Mouse (Mus musculus): Measurements from ENCODE around the gene Lifr. TPM values are rescaled to one million over a fixed set of nuclear protein-coding genes. Genes with fewer than 3 reads are reported as not detected.

The Lifr gene
- polyA plus RNA-seq, 1 experiment from 2014 or later, result 17.4 TPM

DNA sequence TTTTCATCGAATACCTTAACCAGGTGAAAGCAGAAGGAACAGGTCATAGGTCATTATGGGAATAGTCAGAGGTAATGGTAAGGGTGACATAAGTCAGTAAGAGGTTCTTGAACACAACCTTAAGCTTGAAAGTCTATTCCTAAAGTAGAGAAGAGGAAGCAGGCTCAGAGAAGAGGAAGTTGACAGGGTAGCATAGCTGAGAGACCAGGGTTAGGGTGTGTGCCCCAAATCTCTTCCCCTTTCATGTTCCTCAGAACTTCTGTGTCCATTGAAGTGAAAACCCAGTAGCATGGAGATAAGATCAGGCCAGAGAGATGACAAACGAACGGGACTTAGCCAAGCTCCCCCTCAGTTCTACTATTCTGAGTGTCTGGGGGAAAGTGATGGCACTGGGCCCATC is 23.5 kb downstream of the Lifr start:
- H3K27me3 ChIP-seq, result no peaks in the 10 kb centered on the region
- no peak overlapping the region for H3K4me2 ChIP-seq
- no peaks in the 10 kb centered on the region for H3K4me1 ChIP-seq (replicated peaks)
- ATAC-seq (replicated peaks; ENCODE audit: insufficient number of reproducible peaks, insufficient read depth, low FRiP score, low read depth), result no peak
- H3K9me3 ChIP-seq (replicated peaks), result no peaks in the 10 kb centered on the region
- H3K4me3 ChIP-seq, result no peak overlapping the region
- 65% methylated on average over 3 of the region's 3 CpGs for WGBS
- no peak overlapping the region for H3K27ac ChIP-seq
- H3K36me3 ChIP-seq, result no peaks in the 10 kb centered on the region
- no peak overlapping the region for H3K9ac ChIP-seq

DNA sequence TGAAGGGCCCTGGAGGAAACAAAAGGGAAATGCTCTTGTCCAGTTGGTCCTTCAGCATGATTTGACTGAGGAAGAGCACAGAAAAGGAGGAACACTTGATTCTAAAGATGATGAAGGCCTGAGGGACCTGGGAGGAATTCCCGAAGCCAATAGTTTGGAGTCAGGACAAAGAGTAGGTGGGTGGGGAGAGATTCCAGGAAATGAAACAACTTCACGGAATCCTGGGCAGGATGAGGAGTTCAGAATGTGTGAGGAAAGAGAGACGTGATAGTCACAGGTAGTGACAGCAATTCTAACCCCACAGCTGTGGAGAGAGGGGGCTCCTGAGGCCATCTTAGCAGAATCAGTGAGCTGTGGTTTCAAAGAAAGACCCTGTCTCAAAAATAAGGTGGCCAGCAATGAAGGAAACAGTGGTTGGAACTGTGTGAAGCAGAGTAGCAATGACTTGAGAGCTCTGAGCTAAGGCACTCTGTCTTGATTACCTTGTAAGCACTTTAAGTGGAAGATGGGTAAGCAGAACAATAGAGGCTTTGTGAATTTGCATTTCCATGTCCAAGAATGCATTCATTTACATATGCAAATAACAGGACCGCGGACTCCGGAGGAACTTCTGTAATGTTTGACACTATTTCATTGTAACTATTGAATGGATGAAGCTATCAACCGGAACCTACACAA is 25.1 kb downstream of the Lifr start:
- 69% methylated on average over 7 of the region's 7 CpGs for WGBS
- Histone ChIP-seq H3K4me3 (no peak overlapping the region), H3K27ac (no peak overlapping the region), H3K36me3 (no peaks in the 10 kb centered on the region), H3K27me3 (no peaks in the 10 kb centered on the region), H3K4me1 (replicated peaks) (no peaks in the 10 kb centered on the region), H3K9ac (no peak overlapping the region), H3K9me3 (replicated peaks) (no peaks in the 10 kb centered on the region), H3K4me2 (no peak overlapping the region)
- no peak for ATAC-seq (replicated peaks; ENCODE audit: insufficient number of reproducible peaks, insufficient read depth, low FRiP score, low read depth)

DNA sequence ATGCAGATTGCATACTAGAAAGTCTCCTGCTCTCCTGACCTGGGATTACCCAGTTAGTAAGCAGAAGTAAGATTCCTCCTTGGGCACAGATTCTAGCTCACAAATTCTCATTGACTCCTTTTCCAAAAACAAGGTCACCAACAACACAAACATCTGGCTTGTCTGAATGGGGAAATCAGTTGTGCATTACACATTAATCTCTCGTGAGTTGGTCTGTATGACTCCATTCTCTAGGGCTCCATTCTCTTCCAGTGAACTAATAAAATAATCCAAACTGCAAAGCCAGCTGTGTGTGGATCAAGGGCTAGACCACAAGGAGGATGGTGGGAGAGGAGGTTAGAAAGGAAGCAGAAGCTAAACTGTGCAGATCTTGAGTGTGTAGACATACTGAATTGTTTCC is 25.8 kb downstream of the Lifr start:
- Histone ChIP-seq H3K27me3 (no peaks in the 10 kb centered on the region), H3K4me2 (no peak overlapping the region), H3K4me3 (no peak overlapping the region), H3K27ac (no peak overlapping the region), H3K4me1 (replicated peaks) (no peaks in the 10 kb centered on the region), H3K9ac (no peak overlapping the region), H3K36me3 (no peaks in the 10 kb centered on the region), H3K9me3 (replicated peaks) (no peaks in the 10 kb centered on the region)
- WGBS, result 72% methylated on average over 1 of the region's 1 CpGs
- ATAC-seq (replicated peaks; ENCODE audit: insufficient number of reproducible peaks, insufficient read depth, low FRiP score, low read depth), result no peak

DNA sequence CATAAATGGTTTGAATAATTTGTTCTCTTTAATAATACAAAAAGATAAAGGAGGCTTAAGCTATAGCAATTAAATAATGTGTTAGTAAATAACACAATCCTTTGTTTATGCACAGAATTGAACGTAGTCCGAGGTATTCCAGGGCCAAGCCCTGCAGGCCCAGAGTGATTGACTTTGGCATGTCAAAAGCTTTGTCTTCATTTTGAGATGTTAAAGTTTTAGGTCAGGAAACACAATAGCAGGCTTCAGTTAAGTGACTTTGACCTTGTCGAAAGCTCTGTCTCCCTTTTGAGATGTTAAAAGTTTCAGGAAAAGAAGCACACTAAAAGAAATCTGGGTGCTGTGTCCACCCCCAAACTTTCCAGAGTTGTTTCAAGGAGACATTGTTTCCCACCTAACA is 26.3 kb downstream of the Lifr start:
- Histone ChIP-seq H3K9ac (no peak overlapping the region), H3K4me2 (no peak overlapping the region), H3K27me3 (no peaks in the 10 kb centered on the region), H3K9me3 (replicated peaks) (no peaks in the 10 kb centered on the region), H3K36me3 (no peaks in the 10 kb centered on the region), H3K27ac (no peak overlapping the region), H3K4me3 (no peak overlapping the region), H3K4me1 (replicated peaks) (no peaks in the 10 kb centered on the region)
- no peak for ATAC-seq (replicated peaks; ENCODE audit: insufficient number of reproducible peaks, insufficient read depth, low FRiP score, low read depth)
- WGBS, result 83% methylated on average over 3 of the region's 3 CpGs

DNA sequence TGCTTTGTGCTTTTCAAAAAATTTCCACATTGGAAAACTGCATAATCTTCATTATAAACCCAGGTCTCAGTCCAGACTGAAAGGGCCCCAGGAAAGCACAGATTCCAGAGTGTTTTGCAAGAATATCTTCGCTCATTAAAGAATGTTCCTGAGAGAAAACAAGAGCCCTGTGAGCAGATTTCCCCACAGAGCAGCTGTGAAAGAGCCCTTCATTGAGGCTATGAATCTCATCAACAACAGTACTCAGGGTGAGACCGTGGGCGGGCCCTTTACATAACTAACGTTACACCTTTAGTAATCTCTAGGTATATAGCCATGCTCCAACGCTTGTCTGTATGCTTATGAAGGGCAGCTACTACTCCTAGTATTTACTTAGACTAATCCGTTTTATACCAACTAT is 27.5 kb downstream of the Lifr start:
- no peak overlapping the region for H3K27ac ChIP-seq
- no peak overlapping the region for H3K4me3 ChIP-seq
- 83% methylated on average over 6 of the region's 6 CpGs for WGBS
- H3K9ac ChIP-seq, result no peak overlapping the region
- no peaks in the 10 kb centered on the region for H3K9me3 ChIP-seq (replicated peaks)
- H3K4me2 ChIP-seq, result no peak overlapping the region
- no peaks in the 10 kb centered on the region for H3K36me3 ChIP-seq
- no peak for ATAC-seq (replicated peaks; ENCODE audit: insufficient number of reproducible peaks, insufficient read depth, low FRiP score, low read depth)
- H3K4me1 ChIP-seq (replicated peaks), result no peaks in the 10 kb centered on the region
- H3K27me3 ChIP-seq, result no peaks in the 10 kb centered on the region

DNA sequence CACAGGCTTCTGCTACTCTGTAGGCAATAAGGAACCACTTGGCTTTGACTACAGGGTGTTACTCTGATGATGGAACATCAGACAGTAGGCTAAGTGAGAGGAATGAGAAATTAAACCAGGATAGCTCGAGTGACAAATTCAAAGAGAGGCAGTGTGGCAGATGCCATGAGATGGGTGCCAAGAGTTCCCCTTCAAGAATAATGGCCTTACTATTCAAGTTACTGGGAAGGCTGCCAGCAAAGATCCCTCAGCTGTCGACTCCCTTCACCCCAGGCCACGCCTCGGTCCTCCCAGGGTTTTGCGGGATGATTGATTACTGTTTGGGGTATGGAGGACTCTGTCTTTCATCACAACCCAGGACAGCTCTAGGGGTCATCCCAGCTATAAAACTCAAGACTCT is 28.4 kb downstream of the Lifr start:
- H3K27ac ChIP-seq, result no peak overlapping the region
- no peaks in the 10 kb centered on the region for H3K4me1 ChIP-seq (replicated peaks)
- H3K27me3 ChIP-seq, result no peaks in the 10 kb centered on the region
- no peak for ATAC-seq (replicated peaks; ENCODE audit: insufficient number of reproducible peaks, insufficient read depth, low FRiP score, low read depth)
- no peak overlapping the region for H3K4me2 ChIP-seq
- 17% methylated on average over 5 of the region's 5 CpGs for WGBS
- no peak overlapping the region for H3K4me3 ChIP-seq
- H3K36me3 ChIP-seq, result no peaks in the 10 kb centered on the region
- H3K9me3 ChIP-seq (replicated peaks), result no peaks in the 10 kb centered on the region
- no peak overlapping the region for H3K9ac ChIP-seq

DNA sequence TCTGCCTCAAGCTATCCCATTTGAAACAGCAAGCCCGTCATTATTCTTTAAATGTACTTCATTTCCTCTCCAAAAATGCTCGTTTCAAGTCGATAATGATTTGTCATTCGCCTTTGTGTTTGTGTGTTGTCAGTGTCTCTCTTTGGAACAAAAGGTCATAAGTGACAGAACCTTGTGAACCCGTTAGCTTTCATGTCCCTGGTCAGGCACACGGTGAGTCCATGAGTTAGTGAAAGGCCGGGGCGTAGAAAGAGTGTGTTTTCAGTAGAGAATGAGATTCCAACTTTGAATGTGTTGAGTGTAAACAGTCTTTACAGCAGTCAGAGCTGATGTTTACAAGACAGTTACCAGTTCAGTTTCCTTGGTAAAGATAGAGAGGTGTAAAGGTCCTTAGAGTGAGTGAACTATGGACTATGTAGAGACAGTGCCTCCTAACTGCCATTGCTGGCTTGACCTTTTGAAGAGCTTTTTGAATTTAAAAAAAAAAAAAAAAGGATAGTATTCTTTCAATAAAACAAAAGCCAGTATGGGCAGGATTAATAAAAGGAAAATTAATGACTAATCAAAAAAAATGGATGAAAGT is 29.6 kb downstream of the Lifr start:
- Histone ChIP-seq H3K4me2 (no peak overlapping the region), H3K9me3 (replicated peaks) (no peaks in the 10 kb centered on the region), H3K4me1 (replicated peaks) (no peaks in the 10 kb centered on the region), H3K36me3 (no peaks in the 10 kb centered on the region), H3K27ac (no peak overlapping the region), H3K9ac (no peak overlapping the region), H3K4me3 (no peak overlapping the region), H3K27me3 (no peaks in the 10 kb centered on the region)
- WGBS, result 81% methylated on average over 8 of the region's 8 CpGs
- no peak for ATAC-seq (replicated peaks; ENCODE audit: insufficient number of reproducible peaks, insufficient read depth, low FRiP score, low read depth)

DNA sequence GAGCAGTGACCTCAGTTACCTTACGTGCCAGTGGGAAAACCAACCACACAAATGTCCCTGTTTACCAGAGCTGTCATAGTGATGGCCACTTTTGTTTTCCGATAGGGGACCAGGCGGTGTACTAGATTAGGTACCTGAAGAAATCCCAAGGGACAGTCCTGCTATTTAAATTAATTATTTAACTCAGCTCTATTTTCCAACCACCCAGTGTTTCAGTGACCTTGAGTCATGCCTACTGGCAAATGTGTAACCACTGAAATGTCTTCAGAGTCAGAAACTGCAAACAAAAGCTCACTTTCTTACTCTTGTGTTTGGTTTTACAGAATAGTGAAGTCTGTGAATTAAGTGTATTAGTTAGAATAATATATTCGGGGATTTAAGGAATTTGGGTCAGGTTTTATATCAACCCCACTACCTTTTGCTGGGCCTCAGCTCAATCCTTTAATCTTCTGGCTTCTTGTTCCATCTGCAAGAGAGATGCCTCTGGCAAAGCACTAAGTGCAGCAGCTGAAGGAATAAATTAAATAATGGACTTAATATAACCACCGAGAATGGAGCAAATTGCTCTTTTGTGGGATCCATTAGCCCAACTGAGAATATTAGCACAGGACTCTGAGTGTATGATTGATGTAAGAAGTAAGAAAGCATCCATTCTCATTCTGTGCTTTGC is 33.5 kb downstream of the Lifr start:
- no peak for ATAC-seq (replicated peaks; ENCODE audit: insufficient number of reproducible peaks, insufficient read depth, low FRiP score, low read depth)
- no peak overlapping the region for H3K27ac ChIP-seq
- 78% methylated on average over 5 of the region's 5 CpGs for WGBS
- no peak overlapping the region for H3K4me3 ChIP-seq
- H3K9me3 ChIP-seq (replicated peaks), result no peaks in the 10 kb centered on the region
- H3K4me2 ChIP-seq, result no peak overlapping the region
- H3K4me1 ChIP-seq (replicated peaks), result no peaks in the 10 kb centered on the region; the same call in 1 of the 2 replicates
- no peak overlapping the region for H3K9ac ChIP-seq
- no peaks in the 10 kb centered on the region for H3K27me3 ChIP-seq
- H3K36me3 ChIP-seq, result no peaks in the 10 kb centered on the region

DNA sequence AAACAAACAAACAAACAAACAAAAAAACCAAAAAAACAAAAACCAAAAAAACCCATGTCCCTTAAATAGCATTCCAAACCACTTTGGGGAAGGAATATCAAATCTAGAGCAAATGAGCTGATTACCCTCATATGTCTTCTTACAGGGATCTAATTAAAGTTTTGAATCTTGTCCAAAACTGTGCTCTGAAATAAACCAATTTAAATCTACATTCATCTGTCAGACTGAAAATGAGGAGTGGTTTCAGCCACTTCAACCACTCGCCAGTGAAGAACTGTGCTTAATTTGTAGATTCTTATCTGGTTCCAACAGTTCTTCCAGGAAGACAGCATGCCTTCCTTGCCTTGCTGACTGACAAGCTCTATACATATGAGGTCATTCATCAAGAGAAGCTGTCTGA is 35.8 kb downstream of the Lifr start:
- H3K9me3 ChIP-seq (replicated peaks), result no peaks in the 10 kb centered on the region
- H3K9ac ChIP-seq, result no peak overlapping the region
- no peak overlapping the region for H3K4me2 ChIP-seq
- H3K36me3 ChIP-seq, result no peaks in the 10 kb centered on the region
- H3K27ac ChIP-seq, result no peak overlapping the region
- no peak for ATAC-seq (replicated peaks; ENCODE audit: insufficient number of reproducible peaks, insufficient read depth, low FRiP score, low read depth)
- H3K4me1 ChIP-seq (replicated peaks), result peaks cover 8% of the 10 kb centered on the region
- no peak overlapping the region for H3K4me3 ChIP-seq
- WGBS, result 42% methylated on average over 1 of the region's 1 CpGs
- no peaks in the 10 kb centered on the region for H3K27me3 ChIP-seq

DNA sequence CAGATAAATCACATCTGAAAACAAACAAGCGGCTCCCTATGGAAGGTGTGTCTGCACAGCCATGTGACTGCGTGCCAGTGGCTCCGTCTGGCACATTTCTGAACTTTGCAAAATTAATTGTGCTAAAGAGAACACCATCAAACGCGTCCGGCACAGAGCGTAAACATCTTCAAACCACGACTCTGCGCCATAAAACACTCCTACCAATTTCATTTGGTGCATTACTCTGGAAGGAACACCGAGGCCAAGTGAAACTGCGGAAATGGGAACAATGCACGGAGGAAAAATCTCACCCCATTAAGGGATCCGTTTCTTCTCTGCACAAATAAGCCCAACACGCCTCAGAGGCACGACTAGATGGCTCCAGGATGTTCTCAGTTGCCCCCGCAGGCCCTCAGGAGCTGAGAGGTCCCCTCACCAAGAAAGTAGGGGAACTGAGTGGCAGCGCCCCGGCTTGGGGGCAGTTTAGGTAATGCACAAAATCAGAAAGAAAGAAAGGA is 38.3 kb downstream of the Lifr start:
- peaks cover 25% of the 10 kb centered on the region for H3K4me1 ChIP-seq (replicated peaks)
- no peaks in the 10 kb centered on the region for H3K27me3 ChIP-seq
- WGBS, result 3% methylated on average over 18 of the region's 18 CpGs
- ATAC-seq (replicated peaks; ENCODE audit: insufficient number of reproducible peaks, insufficient read depth, low FRiP score, low read depth), result peak; percentile 4; the same call in 1 of the 2 replicates
- peak overlapping the region; percentile 80 for H3K4me2 ChIP-seq
- H3K36me3 ChIP-seq, result no peaks in the 10 kb centered on the region
- no peaks in the 10 kb centered on the region for H3K9me3 ChIP-seq (replicated peaks)
- peak overlapping the region; percentile 85 for H3K9ac ChIP-seq
- peak overlapping the region; percentile 97 for H3K27ac ChIP-seq
- peak overlapping the region; percentile 91 for H3K4me3 ChIP-seq

DNA sequence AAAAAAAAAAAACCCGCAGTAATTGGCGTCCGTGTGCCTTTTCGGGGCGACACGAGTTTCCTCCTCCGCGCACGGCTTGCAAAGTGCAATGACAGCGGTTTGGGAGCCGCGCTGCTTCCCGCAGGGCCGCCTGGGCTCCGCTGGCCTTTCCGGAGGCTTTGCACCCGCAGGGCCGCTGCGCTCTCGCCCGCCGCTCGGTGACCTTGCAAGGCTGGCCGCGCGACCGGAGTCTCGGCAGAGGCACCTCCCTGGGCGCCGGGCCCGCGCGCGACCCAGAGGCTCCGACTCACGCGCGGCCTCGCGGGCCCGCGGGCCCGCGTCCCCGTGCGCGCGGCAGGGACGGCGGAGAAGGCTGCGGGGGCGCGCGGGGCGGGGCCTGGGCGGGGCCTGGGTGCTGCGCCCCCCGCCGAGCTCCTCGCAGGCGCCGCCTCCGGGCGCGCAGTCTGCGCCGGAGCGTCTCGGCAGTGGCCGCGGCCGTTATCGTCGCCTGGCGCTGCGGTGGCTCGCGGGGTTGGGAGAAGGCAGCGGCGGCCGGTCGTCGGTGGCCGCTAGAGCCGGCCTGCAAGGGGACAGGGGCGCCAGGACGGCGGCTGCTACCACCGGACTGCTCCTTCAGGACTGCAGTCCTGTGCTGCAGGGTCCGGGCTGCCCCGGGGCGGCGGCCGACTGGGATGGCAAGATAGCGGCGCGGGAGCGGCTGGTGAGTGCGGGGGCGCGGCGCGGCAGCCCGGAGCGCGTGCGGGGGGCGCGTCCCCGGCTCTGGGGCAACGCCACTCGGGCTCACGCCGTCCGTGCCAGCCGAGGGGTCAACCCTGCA is 38.9 kb downstream of the Lifr start:
- Histone ChIP-seq H3K9me3 (replicated peaks) (no peaks in the 10 kb centered on the region), H3K9ac (peak overlapping the region; percentile 92), H3K27me3 (no peaks in the 10 kb centered on the region), H3K4me1 (replicated peaks) (peaks cover 30% of the 10 kb centered on the region), H3K4me3 (peak overlapping the region; percentile 91), H3K36me3 (no peaks in the 10 kb centered on the region), H3K27ac (peak overlapping the region; percentile 97), H3K4me2 (peak overlapping the region; percentile 80)
- WGBS, result under 1% methylated on average over 111 of the region's 116 CpGs
- ATAC-seq (replicated peaks; ENCODE audit: insufficient number of reproducible peaks, insufficient read depth, low FRiP score, low read depth), result peak; percentile 94

All from heart, embryonic 15.5 days (tissue).